Mouse (Mus musculus) stomach, postnatal 0 days (tissue): Measurements from ENCODE around the gene Xxylt1. TPM values are rescaled to one million over a fixed set of nuclear protein-coding genes. Genes with fewer than 3 reads are reported as not detected.

ENCODE experiments used
- ATAC-seq: fragments of 200-750 bp; cut with Nextera tagmentation; 2 replicates; pipeline ENCODE4 v1.8.0; 2017; ENCODE audit not compliant: low FRiP score, low TSS enrichment
- DNase-seq: peaks from one replicate; pipeline ENCODE4 v3.0.0-alpha.2; 2016; ENCODE audit warnings: low spot score
- H3K27ac ChIP-seq: fragments of 300-500 bp; sonication (generic); replicated peaks from 2 replicates; pipeline ENCODE4 v1.5.1; 2014; ENCODE audit warnings: mild to moderate bottlenecking, control low read depth
- H3K27me3 ChIP-seq: fragments of 300-500 bp; sonication (generic); 2 replicates; pipeline ENCODE4 v1.6.1; 2014; ENCODE audit warnings: low read length; ENCODE audit not compliant: control insufficient read depth, insufficient read depth
- H3K36me3 ChIP-seq: fragments of 300-500 bp; sonication (generic); 2 replicates; pipeline ENCODE4 v1.6.1; 2014; ENCODE audit warnings: low read length, mixed read lengths; ENCODE audit not compliant: control insufficient read depth, insufficient read depth
- H3K4me1 ChIP-seq: fragments of 300-500 bp; sonication (generic); replicated peaks from 2 replicates; pipeline ENCODE4 v1.6.1; 2014; ENCODE audit warnings: antibody characterized with exemption; ENCODE audit not compliant: control insufficient read depth, insufficient read depth
- H3K4me2 ChIP-seq: fragments of 300-500 bp; sonication (generic); replicated peaks from 2 replicates; pipeline ENCODE4 v1.6.1; 2014; ENCODE audit warnings: low read depth, mild to moderate bottlenecking, control low read depth, moderate library complexity
- H3K4me3 ChIP-seq: fragments of 300-500 bp; sonication (generic); 2 replicates; pipeline ENCODE4 v1.5.1; 2014; ENCODE audit warnings: low read depth, low read length, control low read depth
- H3K9ac ChIP-seq: fragments of 300-500 bp; sonication (generic); 2 replicates; pipeline ENCODE4 v1.6.1; 2014; ENCODE audit warnings: mild to moderate bottlenecking, low read length, control low read depth, mixed read lengths
- H3K9me3 ChIP-seq: fragments of 300-500 bp; sonication (generic); 2 replicates; pipeline ENCODE4 v1.6.1; 2016; ENCODE audit warnings: low read length; ENCODE audit not compliant: control insufficient read depth
- CTCF ChIP-seq: IDR thresholded peaks from 2 replicates; pipeline ENCODE4 v1.5.1; 2016; ENCODE audit warnings: antibody characterized with exemption, low read depth, mild to moderate bottlenecking, moderate library complexity
- EP300 ChIP-seq: optimal IDR thresholded peaks from 2 replicates; pipeline ENCODE3; 2016; ENCODE audit warnings: antibody characterized with exemption
- WGBS: fragments of 180-500 bp; shearing (Covaris S2); extraction: QIAGEN DNeasy Blood & Tissue Kit; methylation state at CpG from one replicate; pipeline ENCODE4 v1.1.7; 2014; 5-methylcytosine and 5-hydroxymethylcytosine counted together
- polyA plus RNA-seq: library from polyadenylated mRNA; unstranded; fragments of >200 nt; fragmentation: Nextera tagmentation; extraction: Ambion mirVana; gene quantifications from 2 replicates; pipeline ENCODE4 v1.2.1, GENCODE M21; 2015

Xxylt1 gene
- polyA plus RNA-seq, 1 experiment from 2014 or later: 7.2 TPM

DNA sequence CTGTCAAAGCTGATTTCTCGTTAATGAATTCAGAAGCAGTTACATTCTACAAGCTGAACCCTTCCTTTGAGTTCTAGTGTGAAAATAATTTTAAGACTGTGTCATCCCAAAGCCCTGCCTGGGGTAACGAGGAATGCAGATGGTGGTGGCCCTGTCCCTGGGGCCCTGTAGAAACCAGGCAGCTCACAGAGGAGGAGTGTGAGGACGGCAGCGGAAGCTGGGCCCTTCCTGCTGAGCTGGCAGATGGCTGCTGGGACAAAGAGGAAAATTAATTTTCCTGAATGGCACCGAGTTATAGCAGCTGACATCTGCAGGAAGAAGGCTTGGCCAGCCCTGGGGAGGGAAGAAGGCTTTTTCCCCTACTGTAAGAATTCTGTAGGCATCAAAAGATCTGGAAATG lies 88.7 kb downstream of the Xxylt1 start:
- H3K9ac ChIP-seq: no peak overlapping the region
- no peak overlapping the region for H3K27ac ChIP-seq
- no peaks in the 10 kb centered on the region for H3K4me1 ChIP-seq
- TF ChIP-seq CTCF (no peak), EP300 (no peak)
- no peaks in the 10 kb centered on the region; the same call in 1 of the 2 replicates for H3K36me3 ChIP-seq
- no peak overlapping the region for H3K4me3 ChIP-seq
- ATAC-seq (no peak), DNase-seq (no peak)
- H3K27me3 ChIP-seq: no peaks in the 10 kb centered on the region
- 64% methylated on average over 5 of the region's 5 CpGs for WGBS
- H3K4me2 ChIP-seq: no peak overlapping the region
- H3K9me3 ChIP-seq: no peaks in the 10 kb centered on the region

- no peak for TF ChIP-seq EP300
- Histone ChIP-seq H3K4me1 (no peaks in the 10 kb centered on the region), H3K27me3 (no peaks in the 10 kb centered on the region), H3K9me3 (no peaks in the 10 kb centered on the region), H3K9ac (no peak overlapping the region), H3K36me3 (no peaks in the 10 kb centered on the region), H3K4me3 (no peak overlapping the region), H3K27ac (no peak overlapping the region), H3K4me2 (no peak overlapping the region)
- WGBS: 40% methylated on average over 2 of the region's 2 CpGs
- ATAC-seq: no peak
- DNase-seq: no peak
These were observed 90.6 kb downstream of the Xxylt1 start for GRCm38 (mm10) chr16:30990661-30991060.

- DNase-seq (no peak), ATAC-seq (no peak)
- Histone ChIP-seq H3K4me3 (no peak overlapping the region), H3K4me2 (no peak overlapping the region), H3K36me3 (no peaks in the 10 kb centered on the region), H3K4me1 (no peaks in the 10 kb centered on the region), H3K27ac (no peak overlapping the region), H3K9me3 (no peaks in the 10 kb centered on the region), H3K27me3 (no peaks in the 10 kb centered on the region), H3K9ac (no peak overlapping the region)
- 66% methylated on average over 6 of the region's 6 CpGs for WGBS
- TF ChIP-seq CTCF (no peak), EP300 (no peak)
These were observed 93.0 kb downstream of the Xxylt1 start for GRCm38 (mm10) chr16:30988225-30988624.

DNA sequence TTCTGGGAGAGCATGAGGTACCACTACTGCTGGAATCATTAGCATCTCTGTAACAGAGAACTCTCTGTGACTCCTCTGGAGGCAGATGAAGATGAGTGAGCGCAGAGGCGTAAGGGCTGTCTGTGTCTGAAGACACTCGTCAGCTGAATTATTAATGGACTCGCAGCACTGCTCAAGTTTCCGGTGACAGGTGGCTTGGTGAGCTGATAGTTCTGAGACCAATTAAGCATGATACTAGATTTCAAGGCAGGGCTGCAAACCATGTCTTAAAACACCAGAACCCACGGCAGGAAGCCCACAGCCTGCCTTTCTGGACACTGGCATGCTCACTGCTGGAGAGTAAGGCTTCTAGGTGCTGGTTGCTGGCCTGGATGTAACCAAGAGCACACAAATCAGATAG lies 93.5 kb downstream of the Xxylt1 start:
- Histone ChIP-seq H3K9ac (no peak overlapping the region), H3K4me3 (no peak overlapping the region), H3K27ac (no peak overlapping the region), H3K27me3 (no peaks in the 10 kb centered on the region), H3K4me1 (no peaks in the 10 kb centered on the region), H3K4me2 (no peak overlapping the region), H3K36me3 (no peaks in the 10 kb centered on the region), H3K9me3 (no peaks in the 10 kb centered on the region)
- TF ChIP-seq CTCF: no peak
- no peak for TF ChIP-seq EP300
- ATAC-seq: no peak
- DNase-seq: no peak
- WGBS: 78% methylated on average over 6 of the region's 6 CpGs

- ATAC-seq: no peak
- WGBS: 56% methylated on average over 17 of the region's 17 CpGs
- H3K27me3 ChIP-seq: no peaks in the 10 kb centered on the region
- no peak for DNase-seq
- no peaks in the 10 kb centered on the region for H3K36me3 ChIP-seq
- H3K9me3 ChIP-seq: no peaks in the 10 kb centered on the region
- no peak overlapping the region for H3K4me2 ChIP-seq
- H3K9ac ChIP-seq: no peak overlapping the region
- H3K4me1 ChIP-seq: no peaks in the 10 kb centered on the region
- TF ChIP-seq EP300 (no peak), CTCF (no peak)
- H3K27ac ChIP-seq: no peak overlapping the region
- H3K4me3 ChIP-seq: no peak overlapping the region
These were observed 96.2 kb downstream of the Xxylt1 start for GRCm38 (mm10) chr16:30984826-30985545.

- H3K27me3 ChIP-seq: no peaks in the 10 kb centered on the region
- no peak overlapping the region for H3K4me2 ChIP-seq
- H3K36me3 ChIP-seq: no peaks in the 10 kb centered on the region
- no peak for ATAC-seq
- no peak for TF ChIP-seq EP300
- TF ChIP-seq CTCF: no peak
- no peak for DNase-seq
- no peak overlapping the region for H3K4me3 ChIP-seq
- 89% methylated on average over 5 of the region's 5 CpGs for WGBS
- H3K4me1 ChIP-seq: no peaks in the 10 kb centered on the region
- H3K27ac ChIP-seq: no peak overlapping the region
- no peaks in the 10 kb centered on the region for H3K9me3 ChIP-seq
- H3K9ac ChIP-seq: no peak overlapping the region
These were observed 97.1 kb downstream of the Xxylt1 start for GRCm38 (mm10) chr16:30984101-30984500.
